Mouse (Mus musculus): ENCODE measurements around the gene Traf6.

DNA sequence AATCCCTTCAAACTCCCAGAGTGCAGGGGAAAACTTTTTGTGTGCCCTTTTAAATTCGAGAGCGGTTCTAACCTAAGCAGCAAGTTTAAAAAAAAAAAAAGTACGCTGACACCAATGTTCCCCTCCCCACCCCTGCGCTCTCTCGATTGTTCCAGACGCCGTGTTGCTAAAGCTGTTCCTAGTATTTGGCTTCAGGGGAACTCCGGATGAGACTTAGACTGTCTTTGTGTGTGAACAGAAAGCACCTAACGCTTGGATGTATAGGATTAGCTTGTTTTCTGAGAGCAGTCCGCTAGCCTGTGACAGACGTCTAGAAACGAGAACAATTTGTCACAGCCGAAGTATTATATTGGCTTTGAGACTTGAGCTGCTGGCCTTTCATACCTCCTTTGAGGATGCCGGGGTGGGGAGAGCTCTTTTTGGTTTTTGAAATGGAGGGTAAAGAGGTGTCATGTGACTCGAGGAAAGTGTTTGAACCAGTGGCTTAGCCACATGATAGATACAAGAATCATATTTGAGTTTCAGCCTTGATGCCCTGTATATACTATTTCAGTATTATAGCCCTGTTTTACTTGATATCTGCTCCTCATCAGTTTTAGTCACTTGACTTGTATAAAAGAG, 1.0 kb downstream of the Traf6 start:
- peak; percentile 74; the same call in 1 of the 2 replicates for TF ChIP-seq ZNF384 (IDR thresholded peaks at IDR 0.05; ENCODE audit: low read depth, low read length)
- no peak for TF ChIP-seq HCFC1 (IDR thresholded peaks at IDR 0.05; ENCODE audit: borderline replicate concordance, insufficient read depth, low read length)
- no peak for TF ChIP-seq CHD2 (IDR thresholded peaks at IDR 0.05; ENCODE audit: low read depth, low read length)
- TF ChIP-seq MAFK (IDR thresholded peaks at IDR 0.05; ENCODE audit: insufficient read depth, low read depth, low read length): no peak

All from ES-E14 (cell line).